Mouse (Mus musculus): ENCODE measurements at regions not wholly inside any gene's neighbourhood (a gene's known extent, or its start where the extent isn't known, plus 50 kb on each side); places are given as distances from the start of the nearest gene placed in this dataset.
"Not testable (repeated sequence)": the region's sequence is repeated elsewhere in the genome, so short reads cannot be mapped to it uniquely, and the experiment has no call there.

DNA sequence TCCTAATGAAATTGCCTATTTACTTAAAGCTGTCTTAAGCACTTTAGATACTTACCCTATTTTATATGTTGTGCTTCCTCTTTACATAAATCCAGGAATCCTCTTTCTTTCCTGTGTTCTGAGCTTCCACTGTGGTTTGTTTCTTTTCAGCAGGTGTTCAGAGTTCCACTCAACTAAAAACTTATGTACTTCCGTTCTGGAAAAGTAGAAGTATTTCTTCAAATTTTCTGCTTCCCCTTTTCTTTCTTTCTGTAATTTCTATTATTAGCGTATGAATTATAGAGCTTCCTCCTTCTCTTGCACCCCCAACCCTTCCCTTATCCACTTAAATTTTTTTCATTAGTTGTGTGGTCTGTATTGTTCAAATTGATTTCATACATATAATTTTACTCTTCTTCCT lies 165.8 kb upstream of the Nudt12 start:
- DNase-seq, result no peak

DNA sequence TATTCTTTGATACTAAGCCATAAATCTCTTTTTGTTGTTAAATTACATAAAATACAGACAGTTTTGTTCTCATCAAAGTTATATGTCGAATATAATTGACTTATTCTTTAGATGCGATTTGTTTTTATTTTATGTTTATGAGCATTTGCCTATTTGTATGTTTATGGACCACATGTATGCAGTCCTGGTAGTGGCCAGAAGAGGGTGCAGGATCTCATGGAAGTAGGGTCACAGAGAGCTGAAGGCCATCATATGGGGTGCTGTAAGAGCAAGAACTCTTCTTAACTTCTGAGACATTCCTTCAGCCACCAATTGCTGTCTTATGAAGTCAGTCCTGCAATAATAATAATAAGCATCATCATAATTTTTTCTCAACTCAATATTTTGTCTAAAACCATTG lies 143.2 kb upstream of the Nudt12 start:
- DNase-seq, result no peak

DNA sequence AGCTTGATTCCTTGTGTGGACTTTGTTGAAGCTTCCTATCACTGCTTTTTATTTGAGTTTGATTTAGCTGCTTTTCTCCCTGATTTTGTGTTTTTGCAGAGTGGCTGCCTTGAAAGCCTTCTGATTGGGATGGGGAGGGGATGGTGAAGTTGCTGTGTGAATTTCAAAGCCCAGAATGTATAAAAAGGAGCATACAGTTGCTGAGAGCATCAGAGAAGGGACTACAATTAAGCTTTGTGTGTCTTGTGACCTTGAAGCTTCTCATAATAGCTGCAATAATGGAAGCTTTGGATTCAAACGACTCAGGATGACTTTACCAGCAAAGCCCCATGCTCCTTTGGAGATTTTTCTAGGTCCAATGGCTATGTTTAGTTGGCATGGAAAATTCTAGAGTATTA lies 130.6 kb upstream of the Nudt12 start:
- no peak for DNase-seq

DNA sequence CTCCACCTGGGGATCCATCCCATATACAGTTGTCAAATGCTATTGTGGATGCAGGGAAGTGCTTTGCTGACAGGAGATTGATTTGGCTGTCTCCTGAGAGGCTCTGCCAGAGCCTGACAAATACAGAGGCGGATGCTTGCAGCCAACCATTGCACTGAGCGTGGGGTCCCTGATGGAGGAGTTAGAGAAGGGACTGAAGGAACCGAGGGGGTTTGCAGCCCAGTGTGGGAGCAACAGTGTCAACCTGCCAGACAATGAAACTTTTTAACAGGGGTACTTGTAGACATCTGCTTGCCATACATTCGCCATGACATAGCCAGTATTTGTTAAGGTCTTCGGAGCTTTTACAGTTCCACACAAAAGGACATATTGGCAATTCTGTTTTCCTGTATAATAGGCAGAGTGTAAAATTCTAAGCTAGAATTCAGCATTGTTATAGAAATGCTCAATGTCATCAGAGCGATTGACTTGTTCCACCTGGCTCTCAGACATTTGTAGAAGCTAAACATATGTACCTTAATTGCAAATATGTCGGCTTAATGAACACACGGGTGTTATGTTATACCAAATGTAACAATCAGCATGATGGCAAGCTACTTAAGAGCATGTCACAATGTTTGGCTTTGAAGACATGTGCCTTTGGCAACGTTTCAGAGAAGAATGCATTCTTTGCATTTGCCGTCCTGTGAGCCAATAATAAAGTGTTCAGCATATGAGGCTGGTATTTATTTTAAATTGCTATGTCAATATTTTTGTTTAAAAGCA lies 130.0 kb upstream of the Nudt12 start:
- DNase-seq, result no peak

DNA sequence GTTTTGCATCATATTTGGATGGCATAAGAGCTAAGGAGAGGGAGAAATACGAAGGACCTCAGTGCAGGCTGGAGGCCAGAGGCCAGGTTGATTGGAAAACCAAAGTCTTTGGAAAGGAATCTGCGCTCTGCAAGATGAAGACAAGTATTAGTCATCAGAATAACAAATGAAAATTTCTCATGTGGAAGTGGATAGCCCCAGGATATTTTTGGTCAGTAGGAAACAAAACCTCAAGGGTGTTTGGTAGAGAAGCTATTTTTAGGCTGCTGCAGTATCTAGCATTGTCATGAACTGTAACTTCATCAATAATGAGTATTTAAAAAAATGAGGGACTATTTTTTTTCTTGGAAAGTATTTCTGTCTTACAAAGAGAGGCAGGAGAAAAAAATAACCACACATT lies 125.6 kb upstream of the Nudt12 start:
- DNase-seq, result no peak

DNA sequence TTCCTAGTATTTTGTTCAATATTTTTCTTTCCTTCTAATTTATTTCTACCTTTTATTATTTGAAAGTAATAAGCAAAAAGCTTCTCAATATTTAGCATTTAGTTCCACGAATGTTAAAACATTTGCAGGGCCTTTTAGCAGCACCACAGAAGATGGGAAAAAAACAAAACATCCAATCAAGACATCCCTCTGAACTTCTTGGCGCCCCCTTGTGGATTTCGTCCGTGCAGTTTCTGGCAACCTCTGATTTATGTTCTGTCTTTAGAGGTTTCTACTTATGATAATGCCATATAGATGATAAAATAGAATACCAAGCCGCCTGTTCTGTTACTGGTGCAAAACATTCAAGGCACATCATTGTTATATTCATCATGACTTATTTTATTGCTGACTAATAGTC lies 86.2 kb upstream of the Nudt12 start:
- DNase-seq, result peak; percentile 27

DNA sequence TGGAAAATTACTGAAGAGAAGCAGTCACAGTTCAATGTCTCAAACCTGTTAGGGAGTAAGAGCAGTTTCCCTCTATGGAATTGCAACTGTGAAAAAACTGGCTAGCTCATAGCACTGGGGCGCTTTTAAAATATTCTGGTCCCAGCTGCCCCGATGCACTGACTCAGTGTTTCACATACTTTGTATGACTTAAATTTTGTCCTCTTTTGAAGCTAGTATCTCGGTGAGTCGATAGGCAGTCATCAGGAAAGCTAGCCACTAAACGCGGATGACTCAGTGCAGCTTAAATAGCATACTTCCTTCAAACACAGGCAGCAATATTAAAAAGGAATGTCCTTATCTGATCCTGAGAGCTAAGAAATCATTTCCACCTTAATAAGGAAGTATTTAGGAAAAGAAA lies 63.7 kb upstream of the Nudt12 start:
- DNase-seq, result peak; percentile 14

DNA sequence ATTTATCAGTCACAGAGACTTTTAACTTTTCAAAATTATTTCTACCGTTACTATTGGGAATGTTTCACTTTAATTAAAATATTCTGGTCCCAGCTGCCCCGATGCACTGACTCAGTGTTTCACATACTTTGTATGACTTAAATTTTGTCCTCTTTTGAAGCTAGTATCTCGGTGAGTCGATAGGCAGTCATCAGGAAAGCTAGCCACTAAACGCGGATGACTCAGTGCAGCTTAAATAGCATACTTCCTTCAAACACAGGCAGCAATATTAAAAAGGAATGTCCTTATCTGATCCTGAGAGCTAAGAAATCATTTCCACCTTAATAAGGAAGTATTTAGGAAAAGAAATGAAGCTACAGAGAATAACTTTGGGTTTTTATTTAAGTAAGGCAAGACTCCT lies 63.2 kb upstream of the Nudt12 start:
- not testable (repeated sequence) for DNase-seq

Data from adrenal gland, adult 2 months (tissue).